Mouse (Mus musculus) gastrocnemius, postnatal 4 days (tissue): ENCODE results near the gene Fbxl12. TPM values are rescaled to one million over a fixed set of nuclear protein-coding genes. Genes with fewer than 3 reads are reported as not detected.
A peak's percentile ranks its signal among the peaks of the same experiment; 100 is the strongest.

Source experiments
- DNase-seq, 2 experiments: peaks; one replicate each; pipeline ENCODE4 v3.0.0; 2021 to 2022; ENCODE audit warnings: low spot score in 2 of 2, mixed read lengths in 2 of 2
- total RNA-seq, 2 experiments: library from RNA; stranded (reverse); gene quantifications; 2 replicates each; pipeline ENCODE4 v1.2.3; 2021

Fbxl12 gene
- total RNA-seq, 2 experiments from 2014 or later, result 15.1 to 17.2 TPM

DNA sequence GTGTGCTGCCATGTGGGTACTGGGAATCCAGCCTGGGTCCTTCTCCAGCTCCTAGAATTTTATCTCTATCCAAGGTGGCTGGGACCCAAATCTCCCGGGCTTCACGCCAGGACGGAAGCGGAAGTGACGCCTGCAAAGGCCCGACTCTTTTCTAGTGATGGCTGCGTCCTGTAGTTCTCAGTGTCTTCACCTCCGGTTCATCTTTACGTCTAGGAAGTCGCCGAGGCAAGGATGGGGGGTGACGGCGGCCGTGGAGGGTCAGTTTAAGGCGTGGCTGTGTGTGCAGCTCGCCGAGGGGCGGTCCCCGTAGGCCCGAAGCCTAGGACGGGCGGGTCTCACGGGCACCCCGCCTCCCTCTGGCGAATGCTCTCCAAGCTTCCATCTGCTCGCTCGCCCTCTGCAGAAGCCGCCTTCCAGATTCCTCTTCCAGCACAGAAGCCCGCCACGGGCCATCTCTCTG is 63.4 kb downstream of the Fbxl12 start, which contains the start of gene Zfp846:
Gene Zfp846 (plus strand): TSS at position 117 of the 460 bp plus-strand sequence.
- DNase-seq, result peak; percentile 98

DNA sequence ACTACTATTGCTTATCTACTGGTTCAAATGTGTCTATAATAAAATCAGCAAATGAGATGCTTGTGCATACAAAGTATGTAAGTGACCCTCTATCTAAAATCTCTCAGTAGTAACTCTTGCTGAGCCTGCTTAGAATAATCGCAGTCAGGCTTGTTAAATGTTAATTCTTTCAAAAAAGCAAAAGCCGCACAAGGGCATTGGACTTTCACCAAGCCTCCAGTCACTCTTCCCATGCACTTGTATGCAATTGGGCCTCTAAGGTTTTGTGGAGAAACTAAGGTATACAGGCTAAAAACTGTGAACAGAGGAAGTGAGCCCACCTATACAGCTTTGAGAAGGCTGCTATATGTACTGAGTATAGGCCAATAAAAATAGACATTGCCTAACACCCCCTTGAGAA is 68.0 kb downstream of the Fbxl12 start:
- DNase-seq, result no peak

GRCm38 (mm10) chr9:20571060-20571459 is 73.5 kb downstream of the Fbxl12 start:
- no peak for DNase-seq

Other genes starting within 250 kb of the Fbxl12 start
- gene Zfp26, start 184.6 kb downstream of the Fbxl12 start, total RNA-seq, result 10 to 100 TPM; 19.5 to 23.2 TPM
- 10 to 100 TPM; 15.9 to 19.6 TPM for gene Zfp426, start 152.0 kb downstream of the Fbxl12 start, total RNA-seq
- gene Zfp266, start 123.3 kb downstream of the Fbxl12 start, total RNA-seq, result 10 to 100 TPM; 50.7 to 54.5 TPM
- gene Zfp846, start 63.5 kb downstream of the Fbxl12 start, total RNA-seq, result 1 to 10 TPM; 6.9 to 7.8 TPM
- gene Ubl5, start 1.9 kb downstream of the Fbxl12 start, total RNA-seq, result 100 to 1,000 TPM; 178 to 190 TPM
- gene Pin1, start 7.3 kb upstream of the Fbxl12 start, total RNA-seq, result 10 to 100 TPM; 17.3 to 18.6 TPM
- under 1 TPM; 0.74 to 0.98 TPM for gene Olfm2, start 101.6 kb upstream of the Fbxl12 start, total RNA-seq
- 100 to 1,000 TPM; 156 to 159 TPM for gene Col5a3, start 170.3 kb upstream of the Fbxl12 start, total RNA-seq
- not detected for gene Rdh8, start 173.7 kb upstream of the Fbxl12 start, total RNA-seq
- gene A230050P20Rik, start 223.9 kb upstream of the Fbxl12 start, total RNA-seq, result 1 to 10 TPM; 8.2 to 9.7 TPM
- gene Angptl6, start 235.0 kb upstream of the Fbxl12 start, total RNA-seq, result 1 to 10 TPM; 3.9 to 4.5 TPM
- 10 to 100 TPM; 25.0 to 28.7 TPM for gene Ppan, start 243.4 kb upstream of the Fbxl12 start, total RNA-seq